Mouse (Mus musculus) G1E (cell line): ENCODE measurements around the gene Pla2g15. TPM values are rescaled to one million over a fixed set of nuclear protein-coding genes. Genes with fewer than 3 reads are reported as not detected.

Source experiments
- ATAC-seq: 2 replicates; pipeline ENCODE4 v1.8.0; 2016; ENCODE audit warnings: mild to moderate bottlenecking; ENCODE audit not compliant: insufficient number of reproducible peaks, poor library complexity, low FRiP score, severe bottlenecking; ENCODE audit errors: extremely low read depth
- DNase-seq: peaks from one replicate; pipeline ENCODE4 v3.0.0; 2012; ENCODE audit warnings: low spot score
- H3K27me3 ChIP-seq: 2 replicates; pipeline ENCODE4 v1.6.1; 2012; ENCODE audit warnings: mild to moderate bottlenecking, low read length, inconsistent platforms; ENCODE audit not compliant: insufficient read depth
- H3K36me3 ChIP-seq: replicated peaks from 2 replicates; pipeline ENCODE3; 2012; ENCODE audit warnings: mild to moderate bottlenecking, inconsistent platforms
- H3K4me1 ChIP-seq: 2 replicates; pipeline ENCODE4 v1.6.1; 2012; ENCODE audit warnings: low read depth, low read length, inconsistent platforms, mixed read lengths; ENCODE audit not compliant: insufficient read depth
- H3K4me3 ChIP-seq: 2 replicates; pipeline ENCODE4 v1.5.1; 2012; ENCODE audit warnings: low read depth, mild to moderate bottlenecking, inconsistent platforms, low read length, moderate library complexity, mixed read lengths
- H3K9me3 ChIP-seq: replicated peaks from 2 replicates; pipeline ENCODE4 v1.6.1; 2012; ENCODE audit warnings: inconsistent platforms
- CTCF ChIP-seq: IDR thresholded peaks from 2 replicates; pipeline ENCODE4 v1.5.1; 2012; ENCODE audit warnings: low read depth, low read length, inconsistent platforms, mixed read lengths
- GATA1 ChIP-seq: IDR thresholded peaks from 2 replicates; pipeline ENCODE4 v1.6.1; 2012; ENCODE audit warnings: borderline replicate concordance, low read length, inconsistent platforms, mixed read lengths
- GATA2 ChIP-seq: IDR thresholded peaks from 2 replicates; pipeline ENCODE4 v1.6.1; 2012; ENCODE audit warnings: low read depth, low read length, inconsistent platforms, borderline replicate concordance
- POLR2AphosphoS5 ChIP-seq: IDR thresholded peaks from 2 replicates; pipeline ENCODE4 v1.6.1; 2012; ENCODE audit warnings: low read depth, low read length, inconsistent platforms; ENCODE audit not compliant: insufficient replicate concordance
- TAL1 ChIP-seq: conservative IDR thresholded peaks from 2 replicates; pipeline ENCODE4 v1.6.1; 2012; ENCODE audit warnings: low read depth, low read length, inconsistent platforms, mixed read lengths
- polyA plus RNA-seq: library from polyadenylated mRNA; stranded (reverse); fragments of >175 nt; gene quantifications from 2 replicates; pipeline ENCODE4 v1.2.3, GENCODE M21; 2012
- total RNA-seq, 2 experiments: library from RNA; stranded (forward) in 1 of 2; stranded (reverse) in 1 of 2; fragments of 200-1000 nt in 1 of 2; fragments of >200 nt in 1 of 2; fragmentation: Nextera tagmentation in 1 of 2; gene quantifications; 2 replicates each; pipeline ENCODE4 v1.2.3; 2014 to 2017

Pla2g15 gene
- total and polyA plus RNA-seq, 3 experiments = 0.39 to 0.55 TPM; not detected in 1

DNA sequence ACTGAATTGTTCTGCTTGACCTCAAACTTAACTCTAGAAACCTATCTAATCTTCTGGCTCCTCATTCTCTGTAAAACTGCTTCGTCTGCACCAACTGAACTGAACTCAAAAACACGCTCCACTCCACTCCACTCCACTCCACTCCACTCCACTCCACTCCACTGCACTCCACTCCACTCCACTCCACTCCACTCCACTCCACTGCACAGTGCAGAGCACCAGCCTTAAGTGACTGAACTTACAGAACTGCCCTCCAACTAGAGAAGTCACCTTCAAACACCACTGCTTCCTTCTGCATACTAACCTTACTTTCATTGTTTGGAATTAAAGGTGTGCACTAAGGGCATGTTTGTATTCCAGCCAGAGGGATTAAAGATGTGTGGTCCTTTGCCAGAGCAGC, 38.2 kb upstream of the Pla2g15 start:
- H3K4me3 ChIP-seq = no peak overlapping the region
- peaks cover 73% of the 10 kb centered on the region for H3K36me3 ChIP-seq
- no peaks in the 10 kb centered on the region for H3K4me1 ChIP-seq
- no peaks in the 10 kb centered on the region for H3K9me3 ChIP-seq
- H3K27me3 ChIP-seq = no peaks in the 10 kb centered on the region
- DNase-seq = no peak
- TF ChIP-seq GATA1 (no peak), TAL1 (no peak), POLR2AphosphoS5 (no peak), CTCF (no peak), GATA2 (no peak)
- ATAC-seq = no peak

DNA sequence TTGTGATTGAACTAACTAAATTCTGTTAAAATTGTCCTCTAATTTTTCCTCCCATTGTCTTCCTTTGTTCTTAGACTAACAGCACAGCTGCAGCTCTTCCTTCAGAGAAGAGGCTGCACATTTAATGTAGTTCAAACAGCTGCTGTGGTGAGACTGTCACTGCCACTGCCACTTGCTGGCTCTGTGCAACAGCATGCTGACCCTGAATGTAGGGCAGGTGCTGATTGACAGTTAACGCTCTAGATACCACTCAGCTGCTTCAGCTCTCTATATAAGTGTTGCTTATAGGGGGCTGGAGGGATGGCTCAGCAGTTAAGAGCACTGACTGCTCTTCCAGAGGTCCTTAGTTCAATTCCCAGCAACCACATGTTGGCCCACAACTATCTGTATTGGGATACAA, 37.7 kb upstream of the Pla2g15 start:
- Histone ChIP-seq H3K36me3 (peaks cover 75% of the 10 kb centered on the region), H3K4me1 (no peaks in the 10 kb centered on the region), H3K9me3 (no peaks in the 10 kb centered on the region), H3K27me3 (no peaks in the 10 kb centered on the region), H3K4me3 (no peak overlapping the region)
- DNase-seq = no peak
- ATAC-seq = no peak
- TF ChIP-seq CTCF (no peak), POLR2AphosphoS5 (no peak), TAL1 (no peak), GATA2 (no peak), GATA1 (no peak)

DNA sequence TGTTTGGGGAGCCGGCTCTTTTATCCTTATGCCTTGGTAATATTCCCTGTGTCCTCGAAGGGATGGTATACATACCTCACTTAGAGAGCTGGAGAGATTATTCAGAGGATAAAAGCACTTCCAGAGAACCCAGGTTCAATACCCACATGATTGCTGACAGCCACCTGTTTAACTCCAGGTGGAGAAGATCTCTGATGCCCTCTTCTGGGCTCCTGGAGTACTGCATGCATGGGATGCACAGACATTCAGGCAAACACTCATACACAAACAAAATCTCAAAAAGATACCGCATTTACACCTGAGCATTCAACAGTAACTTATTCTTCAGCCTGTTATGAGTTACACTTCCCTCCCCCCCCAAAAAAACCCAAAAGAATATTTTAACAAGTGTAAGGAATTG, 34.3 kb upstream of the Pla2g15 start:
- DNase-seq (no peak), ATAC-seq (no peak)
- no peaks in the 10 kb centered on the region for H3K9me3 ChIP-seq
- peak; percentile 75 for TF ChIP-seq CTCF
- no peak for TF ChIP-seq POLR2AphosphoS5
- no peak for TF ChIP-seq GATA2
- H3K4me3 ChIP-seq = no peak overlapping the region
- H3K36me3 ChIP-seq = peaks cover 69% of the 10 kb centered on the region
- H3K27me3 ChIP-seq = no peaks in the 10 kb centered on the region
- H3K4me1 ChIP-seq = no peaks in the 10 kb centered on the region

DNA sequence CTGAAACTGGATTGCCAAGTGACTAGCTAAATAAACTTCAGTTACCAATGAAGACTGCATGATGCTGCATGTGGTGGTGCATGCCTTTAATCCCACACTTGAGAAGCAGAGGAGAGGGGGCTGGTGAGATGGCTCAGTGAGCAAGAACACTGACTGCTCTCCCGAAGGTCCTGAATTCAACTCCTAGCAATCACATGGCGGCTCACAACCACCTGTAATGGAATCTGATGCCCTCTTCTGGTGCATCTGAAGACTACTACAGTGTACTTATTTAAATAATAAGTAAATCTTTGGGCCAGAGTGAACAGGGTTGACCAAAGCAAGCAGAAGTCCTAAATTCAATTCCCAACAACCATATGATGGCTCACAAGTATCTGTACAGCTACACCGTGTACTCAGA, 26.8 kb upstream of the Pla2g15 start:
- no peak for ATAC-seq

DNA sequence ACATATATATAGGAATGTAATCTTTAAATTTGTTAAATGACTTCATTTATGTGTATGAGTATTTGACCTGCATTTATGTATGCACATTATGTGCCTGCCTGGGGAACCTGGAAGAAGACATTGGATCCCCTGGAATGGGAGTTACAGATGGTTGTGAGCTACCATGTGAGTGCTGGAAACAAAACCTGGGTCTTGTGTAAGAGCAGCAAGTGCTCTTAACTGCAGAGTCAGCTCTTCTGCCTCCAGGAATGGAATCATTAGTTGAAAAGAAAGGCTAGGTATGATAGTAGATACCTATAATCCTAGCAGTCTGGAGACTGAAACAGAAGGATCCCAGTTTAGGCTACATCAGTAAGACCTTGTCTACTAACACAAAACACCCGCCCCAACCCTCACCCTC, 24.1 kb upstream of the Pla2g15 start:
- Histone ChIP-seq H3K9me3 (no peaks in the 10 kb centered on the region), H3K36me3 (peaks cover 83% of the 10 kb centered on the region), H3K4me3 (no peak overlapping the region), H3K4me1 (peaks cover 4% of the 10 kb centered on the region), H3K27me3 (no peaks in the 10 kb centered on the region)
- no peak for DNase-seq
- TF ChIP-seq TAL1 = no peak
- no peak for TF ChIP-seq CTCF
- TF ChIP-seq GATA1 = no peak
- TF ChIP-seq GATA2 = no peak
- no peak for TF ChIP-seq POLR2AphosphoS5
- no peak for ATAC-seq

More for the DNA sequence above, 26.8 kb upstream of the Pla2g15 start:
- no peaks in the 10 kb centered on the region for H3K27me3 ChIP-seq
- H3K4me3 ChIP-seq = no peak overlapping the region
- H3K36me3 ChIP-seq = peaks cover 80% of the 10 kb centered on the region
- TF ChIP-seq GATA2 = no peak
- TF ChIP-seq POLR2AphosphoS5 = no peak
- no peak for TF ChIP-seq TAL1
- TF ChIP-seq CTCF = no peak
- no peak for TF ChIP-seq GATA1
- H3K4me1 ChIP-seq = peaks cover 4% of the 10 kb centered on the region
- no peaks in the 10 kb centered on the region for H3K9me3 ChIP-seq
- no peak for DNase-seq

DNA sequence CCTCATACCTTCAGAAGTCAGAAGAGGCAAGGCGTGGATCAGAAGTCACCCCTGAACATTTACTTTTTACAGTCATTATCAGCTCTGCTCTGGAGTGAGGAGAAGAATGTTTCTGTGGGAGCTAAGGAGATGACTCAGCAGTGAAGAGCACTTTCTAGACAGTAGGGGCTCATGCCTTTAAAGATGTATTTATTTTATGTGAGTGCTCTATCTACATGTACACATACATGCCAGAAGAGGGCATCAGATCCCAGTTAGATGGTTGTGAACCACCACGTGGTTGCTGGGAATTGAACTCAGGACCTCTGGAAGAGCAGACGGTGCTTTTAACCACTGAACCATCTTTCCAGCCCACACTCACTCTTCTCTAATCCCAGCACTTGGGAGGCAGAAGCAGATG, 23.1 kb upstream of the Pla2g15 start:
- Histone ChIP-seq H3K4me3 (no peak overlapping the region), H3K9me3 (no peaks in the 10 kb centered on the region), H3K27me3 (no peaks in the 10 kb centered on the region), H3K4me1 (peaks cover 9% of the 10 kb centered on the region), H3K36me3 (peaks cover 84% of the 10 kb centered on the region)
- DNase-seq (no peak), ATAC-seq (no peak)
- TF ChIP-seq GATA1 (no peak), POLR2AphosphoS5 (no peak), GATA2 (no peak), CTCF (no peak), TAL1 (no peak)

DNA sequence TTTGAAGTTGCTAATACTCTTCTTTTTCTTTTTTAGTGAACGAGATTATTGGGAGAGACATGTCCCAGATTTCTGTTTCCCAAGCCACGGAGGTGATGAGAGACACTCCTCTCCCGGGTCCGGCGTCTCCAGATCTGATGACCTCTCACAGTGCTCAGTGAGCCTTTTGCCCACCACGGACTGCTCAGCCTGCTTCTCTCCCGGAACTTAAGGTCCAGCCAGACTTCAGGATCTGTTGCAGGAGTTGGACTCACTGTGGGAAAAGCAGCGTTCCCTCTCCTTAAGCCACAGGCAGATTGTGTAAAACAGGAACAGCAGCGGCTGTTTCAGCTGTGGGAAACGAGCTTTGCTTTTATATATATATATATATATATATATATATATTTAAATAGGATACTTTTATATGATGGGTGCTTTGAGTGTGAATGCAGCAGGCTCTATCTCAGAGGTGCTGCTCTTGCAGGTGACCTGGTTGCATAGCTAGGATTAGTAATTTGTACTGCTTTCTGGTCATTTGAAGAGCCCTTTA, 22.3 kb upstream of the Pla2g15 start:
- Histone ChIP-seq H3K36me3 (peaks cover 87% of the 10 kb centered on the region), H3K27me3 (no peaks in the 10 kb centered on the region), H3K4me1 (peaks cover 9% of the 10 kb centered on the region), H3K9me3 (no peaks in the 10 kb centered on the region), H3K4me3 (no peak overlapping the region)
- no peak for DNase-seq
- no peak for ATAC-seq
- TF ChIP-seq TAL1 (no peak), CTCF (no peak), POLR2AphosphoS5 (no peak), GATA2 (no peak), GATA1 (no peak)
